Comparison of ENCODE assay signal across 17 mouse cellular contexts in genomic region chr11:39998612-39999011, GRCm38 (mm10).
"Had no signal": no experiment of that assay in that cellular context is flagged by ENCODE, and none has a peak within 500 bp of the region (broad histone marks: within the 10 kb centered on the region; RNA-seq: fewer than 3 reads in every experiment).

No protein-coding gene starts in this region.

- DNase-seq: kidney, adult 18-20 months; kidney, postnatal 25 days; layer of hippocampus, adult 9-11 months; liver, embryonic 13.5 days; lung, adult 2 months; lung, postnatal 14 days; lung, postnatal 4 days; thymus, adult 18-20 months; thymus, postnatal 14 days; thymus, postnatal 4 days had no signal

- H3K4me3 ChIP-seq: layer of hippocampus, adult 2 months; liver, embryonic 13.5 days; midbrain, embryonic 10.5 days; midbrain, embryonic 13.5 days; myocyte had no signal

- H3K9me3 ChIP-seq: liver, embryonic 13.5 days; midbrain, embryonic 10.5 days; midbrain, embryonic 13.5 days had no signal

- ATAC-seq: intestine, embryonic 16.5 days; midbrain, embryonic 13.5 days; midbrain, embryonic 16.5 days had no signal

- H3K9ac ChIP-seq: liver, embryonic 13.5 days; midbrain, embryonic 13.5 days had no signal

- H3K4me1 ChIP-seq: liver, embryonic 13.5 days; midbrain, embryonic 10.5 days; midbrain, embryonic 13.5 days had no signal

- H3K27ac ChIP-seq: kidney, postnatal 0 days; layer of hippocampus, adult 2 months; liver, embryonic 13.5 days; midbrain, embryonic 10.5 days; midbrain, embryonic 13.5 days had no signal

- H3K36me3 ChIP-seq: liver, embryonic 13.5 days; midbrain, embryonic 10.5 days; midbrain, embryonic 13.5 days had no signal

- H3K27me3 ChIP-seq: liver, embryonic 13.5 days; midbrain, embryonic 13.5 days had no signal

- H3K4me2 ChIP-seq: liver, embryonic 13.5 days; midbrain, embryonic 13.5 days had no signal
